11 mouse cellular contexts compared by ENCODE assay signal in the genomic region with DNA sequence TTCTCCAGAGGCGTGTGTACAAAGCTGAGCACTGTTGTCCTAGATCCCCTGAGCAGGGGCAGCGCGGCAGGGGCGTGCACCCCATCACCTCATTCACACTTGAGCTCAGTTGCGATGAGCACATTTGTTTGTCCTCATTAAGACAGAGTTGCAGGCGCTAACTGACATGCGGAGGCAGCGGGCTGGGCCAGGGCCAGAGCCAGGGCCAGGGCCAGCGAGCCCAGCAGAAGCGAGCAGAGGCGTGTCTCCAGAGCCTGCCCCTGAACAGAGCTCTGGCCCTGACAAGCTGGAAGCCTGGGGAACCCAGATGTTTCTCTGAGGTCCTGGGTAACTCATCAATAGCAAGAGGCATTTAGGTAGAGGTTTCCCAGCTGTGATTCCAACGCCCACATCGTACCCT.
DNase-seq lines count a peak whose midpoint lies in the region; ATAC-seq lines count a peak whose summit lies in the region.
"Had no signal": no experiment of that assay in that cellular context is flagged by ENCODE, and none has a peak within 500 bp of the region (broad histone marks: within the 10 kb centered on the region; RNA-seq: fewer than 3 reads in every experiment).

No protein-coding gene starts in this region.

- peak; percentile 94 for DNase-seq in heart, adult 11 months
- DNase-seq in gastrocnemius, adult 18-20 months (ENCODE audit: low spot score) = peak; percentile 11
- peak; percentile 56 for DNase-seq in heart, postnatal 4 days
- DNase-seq in lung, postnatal 4 days = peak; percentile 74 to 91
- no peak for DNase-seq in thymus, adult 18-20 months
- no peak for DNase-seq in right cerebral cortex, postnatal 14 days

- H3K9ac ChIP-seq in heart, embryonic 11.5 days (ENCODE audit: low read depth, low read length) = no peak overlapping the region
- no peak overlapping the region for H3K9ac ChIP-seq in hindbrain, embryonic 16.5 days (ENCODE audit: low read depth, low read length)
- H3K9ac ChIP-seq: embryonic facial prominence, embryonic 15.5 days had no signal

- H3K27ac ChIP-seq in heart, embryonic 11.5 days (ENCODE audit: low read depth, low read length) = no peak overlapping the region
- no peak overlapping the region for H3K27ac ChIP-seq in hindbrain, embryonic 16.5 days (ENCODE audit: low read depth, low read length)
- H3K27ac ChIP-seq: layer of hippocampus, adult 2 months had no signal

- no peak overlapping the region; the same call in 1 of the 2 replicates for H3K4me2 ChIP-seq in heart, embryonic 11.5 days
- H3K4me2 ChIP-seq in hindbrain, embryonic 16.5 days (ENCODE audit: low read length) = no peak overlapping the region
- H3K4me2 ChIP-seq: embryonic facial prominence, embryonic 15.5 days had no signal

- peaks cover 7% of the 10 kb centered on the region; the same call in 1 of the 2 replicates for H3K4me1 ChIP-seq in heart, embryonic 11.5 days (ENCODE audit: control insufficient read depth, insufficient read depth, low read length)
- peaks cover 11% of the 10 kb centered on the region for H3K4me1 ChIP-seq in hindbrain, embryonic 16.5 days (ENCODE audit: control insufficient read depth, insufficient read depth, low read depth, low read length)

- no peaks in the 10 kb centered on the region for H3K36me3 ChIP-seq in heart, embryonic 11.5 days (ENCODE audit: control insufficient read depth, insufficient read depth, low read length)
- H3K36me3 ChIP-seq in hindbrain, embryonic 16.5 days (ENCODE audit: control insufficient read depth, insufficient read depth, low read length) = no peaks in the 10 kb centered on the region
- H3K36me3 ChIP-seq: embryonic facial prominence, embryonic 15.5 days had no signal

- H3K4me3 ChIP-seq in heart, embryonic 11.5 days (ENCODE audit: low read depth, low read length) = no peak overlapping the region
- no peak overlapping the region for H3K4me3 ChIP-seq in hindbrain, embryonic 16.5 days (ENCODE audit: low read length)
- H3K4me3 ChIP-seq: embryonic facial prominence, embryonic 15.5 days; myocyte had no signal

- 0 out of 2 replicates have a peak, but pooled peaks cover 8% of the 10 kb centered on the region for H3K27me3 ChIP-seq in heart, embryonic 11.5 days (ENCODE audit: control insufficient read depth, insufficient read depth, low read length)
- no peaks in the 10 kb centered on the region for H3K27me3 ChIP-seq in hindbrain, embryonic 16.5 days (replicated peaks; ENCODE audit: control insufficient read depth, insufficient read depth, low read length)
- H3K27me3 ChIP-seq: embryonic facial prominence, embryonic 15.5 days had no signal

- no peak for ATAC-seq in heart, embryonic 11.5 days (replicated peaks; ENCODE audit: insufficient number of reproducible peaks, low FRiP score, low TSS enrichment)
- ATAC-seq in hindbrain, embryonic 16.5 days = no peak

- H3K9me3 ChIP-seq in heart, embryonic 11.5 days (replicated peaks; ENCODE audit: control insufficient read depth, low read length) = no peaks in the 10 kb centered on the region
- no peaks in the 10 kb centered on the region for H3K9me3 ChIP-seq in hindbrain, embryonic 16.5 days (ENCODE audit: control insufficient read depth, low read length)
- H3K9me3 ChIP-seq: embryonic facial prominence, embryonic 15.5 days had no signal

- WGBS in heart, embryonic 11.5 days (ENCODE audit: insufficient replicate concordance) = 36% methylated on average over 13 of the region's 13 CpGs
- 54% methylated on average over 13 of the region's 13 CpGs for WGBS in hindbrain, embryonic 16.5 days

Comparison
In these comparisons a context has a peak if more than half of its experiments do, and no peak if none do; other contexts are left out.
1. DNase-seq: peak in heart, adult 11 months (single experiment), gastrocnemius, adult 18-20 months (single experiment), heart, postnatal 4 days (single experiment) and lung, postnatal 4 days (2 of 2); none in thymus, adult 18-20 months (0 of 2) and right cerebral cortex, postnatal 14 days (single experiment).